Mouse (Mus musculus) kidney, adult 2 months (tissue): Measurements from ENCODE around the gene Uck1.

Experiments
- CTCF ChIP-seq: fragments of 200-500 bp; conservative IDR thresholded peaks from 2 replicates; pipeline ENCODE4 v1.5.1; 2011; ENCODE audit warnings: low read depth, mild to moderate bottlenecking, control low read depth, low read length, moderate library complexity, mixed read lengths; ENCODE audit not compliant: insufficient read depth, insufficient read length
- POLR2A ChIP-seq: fragments of 200-500 bp; IDR thresholded peaks from one replicate; pipeline ENCODE4 v1.6.1; 2011; ENCODE audit warnings: low read depth, low read length, control low read depth

- TF ChIP-seq CTCF (no peak), POLR2A (no peak)
Measured at GRCm38 (mm10) chr2:32211689-32212088, 48.3 kb downstream of the Uck1 start.
